Mouse (Mus musculus) liver, adult 2 months (tissue): ENCODE measurements around the gene Slc25a27. TPM values are rescaled to one million over a fixed set of nuclear protein-coding genes. Genes with fewer than 3 reads are reported as not detected.

Experiments used
- DNase-seq: peaks from one replicate; pipeline ENCODE4 v3.0.0-alpha.2; 2011; ENCODE audit warnings: low read depth, low spot score; ENCODE audit errors: extremely low read depth
- H3K27ac ChIP-seq: fragments of 200-500 bp; replicated peaks from 2 replicates; pipeline ENCODE4 v1.5.1; 2012; ENCODE audit warnings: low read depth, mild to moderate bottlenecking, control low read depth, inconsistent platforms, low read length; ENCODE audit not compliant: insufficient read depth
- H3K27me3 ChIP-seq: fragments of 200-500 bp; 2 replicates; pipeline ENCODE4 v1.6.1; 2012; ENCODE audit warnings: mild to moderate bottlenecking, moderate library complexity, low read length, inconsistent platforms; ENCODE audit not compliant: control insufficient read depth, insufficient read depth
- H3K36me3 ChIP-seq: fragments of 200-500 bp; 2 replicates; pipeline ENCODE4 v1.6.1; 2012; ENCODE audit warnings: low read length, inconsistent platforms; ENCODE audit not compliant: control insufficient read depth, insufficient read depth
- H3K4me1 ChIP-seq: fragments of 200-500 bp; 2 replicates; pipeline ENCODE4 v1.6.1; 2011; ENCODE audit warnings: low read length; ENCODE audit not compliant: control insufficient read depth, insufficient read depth
- H3K4me3 ChIP-seq: fragments of 200-500 bp; 2 replicates; pipeline ENCODE4 v1.5.1; 2011; ENCODE audit warnings: low read depth, mild to moderate bottlenecking, control low read depth, low read length, moderate library complexity; ENCODE audit not compliant: insufficient read depth
- H3K79me2 ChIP-seq: fragments of 200-500 bp; 2 replicates; pipeline ENCODE4 v1.6.1; 2012; ENCODE audit warnings: inconsistent platforms, mild to moderate bottlenecking, low read length, moderate library complexity; ENCODE audit not compliant: control insufficient read depth, insufficient read depth
- H3K9ac ChIP-seq: fragments of 200-500 bp; 2 replicates; pipeline ENCODE4 v1.6.1; 2012; ENCODE audit warnings: low read depth, mild to moderate bottlenecking, control low read depth, inconsistent platforms, low read length
- CTCF ChIP-seq: fragments of 200-500 bp; IDR thresholded peaks from 2 replicates; pipeline ENCODE4 v1.5.1; 2011; ENCODE audit warnings: low read depth, low read length, control low read depth
- POLR2A ChIP-seq: fragments of 200-500 bp; IDR thresholded peaks from 2 replicates; pipeline ENCODE4 v1.6.1; 2011; ENCODE audit warnings: low read length, control low read depth; ENCODE audit not compliant: insufficient read depth; ENCODE audit errors: extremely low read depth
- WGBS: fragments of 180-500 bp; shearing (Covaris S2); methylation state at CpG from one replicate; pipeline ENCODE4 v1.1.7; 2018; 5-methylcytosine and 5-hydroxymethylcytosine counted together
- polyA plus RNA-seq: library from polyadenylated mRNA; depleted of rRNA; stranded (reverse); fragments of >200 nt; gene quantifications from 2 replicates; pipeline ENCODE4 v1.2.3, GENCODE M21; 2012; rRNA removed
- total RNA-seq: library from RNA; depleted of rRNA; stranded (reverse); fragments of >200 nt; gene quantifications from 2 replicates; pipeline ENCODE4 v1.2.3, GENCODE M21; 2014; rRNA removed

The Slc25a27 gene
- total and polyA plus RNA-seq, 2 experiments = 1.2 to 2.6 TPM

DNA sequence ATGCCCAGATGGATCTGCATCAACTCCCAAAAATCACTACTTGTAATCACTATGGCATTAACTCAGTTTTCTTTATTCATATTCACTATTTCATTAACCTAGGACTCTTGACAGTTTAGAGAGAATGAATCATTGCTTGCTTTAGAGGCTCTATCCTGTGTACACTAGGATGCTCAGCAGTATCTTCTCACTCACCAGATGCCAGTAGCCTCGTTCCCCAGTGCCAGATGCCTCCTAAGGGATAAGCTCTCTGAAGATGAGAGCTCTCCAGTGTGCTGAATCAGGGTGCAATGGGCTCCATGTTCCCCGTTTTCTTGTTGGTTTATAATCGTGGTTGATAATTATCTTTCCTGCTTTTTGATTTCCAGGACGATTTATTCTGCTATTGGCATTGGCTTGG is 68.3 kb downstream of the Slc25a27 start:
- TF ChIP-seq POLR2A = no peak
- no peak for TF ChIP-seq CTCF
- Histone ChIP-seq H3K79me2 (no peaks in the 10 kb centered on the region), H3K27ac (no peak overlapping the region), H3K4me3 (no peak overlapping the region), H3K4me1 (no peaks in the 10 kb centered on the region), H3K36me3 (no peaks in the 10 kb centered on the region), H3K9ac (no peak overlapping the region), H3K27me3 (no peaks in the 10 kb centered on the region)
- 62% methylated on average over 4 of the region's 4 CpGs for WGBS
- DNase-seq = no peak

DNA sequence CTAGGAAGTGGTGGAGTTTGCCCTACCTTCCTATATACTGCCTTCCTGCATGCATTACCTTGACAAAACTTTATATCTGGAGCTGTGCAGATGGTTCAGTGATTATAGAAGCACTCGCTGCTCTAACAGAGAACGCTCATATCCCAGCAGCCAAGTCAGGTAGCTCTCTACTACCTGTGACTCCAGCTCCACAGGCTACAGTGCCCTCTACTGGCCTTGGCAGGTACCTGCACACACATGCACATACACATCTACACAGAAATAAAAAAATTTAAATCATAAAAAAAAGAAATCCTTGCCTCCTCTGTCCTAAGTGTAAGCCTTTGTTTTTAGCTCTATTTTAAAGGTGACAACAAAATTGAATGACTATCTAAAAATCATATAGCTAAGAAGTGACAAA is 69.3 kb downstream of the Slc25a27 start:
- TF ChIP-seq POLR2A = no peak
- no peak for TF ChIP-seq CTCF
- Histone ChIP-seq H3K9ac (no peak overlapping the region), H3K4me1 (no peaks in the 10 kb centered on the region), H3K4me3 (no peak overlapping the region), H3K79me2 (no peaks in the 10 kb centered on the region), H3K36me3 (no peaks in the 10 kb centered on the region), H3K27me3 (no peaks in the 10 kb centered on the region), H3K27ac (no peak overlapping the region)
- DNase-seq = no peak
- WGBS = 100% methylated on average over 2 of the region's 2 CpGs

DNA sequence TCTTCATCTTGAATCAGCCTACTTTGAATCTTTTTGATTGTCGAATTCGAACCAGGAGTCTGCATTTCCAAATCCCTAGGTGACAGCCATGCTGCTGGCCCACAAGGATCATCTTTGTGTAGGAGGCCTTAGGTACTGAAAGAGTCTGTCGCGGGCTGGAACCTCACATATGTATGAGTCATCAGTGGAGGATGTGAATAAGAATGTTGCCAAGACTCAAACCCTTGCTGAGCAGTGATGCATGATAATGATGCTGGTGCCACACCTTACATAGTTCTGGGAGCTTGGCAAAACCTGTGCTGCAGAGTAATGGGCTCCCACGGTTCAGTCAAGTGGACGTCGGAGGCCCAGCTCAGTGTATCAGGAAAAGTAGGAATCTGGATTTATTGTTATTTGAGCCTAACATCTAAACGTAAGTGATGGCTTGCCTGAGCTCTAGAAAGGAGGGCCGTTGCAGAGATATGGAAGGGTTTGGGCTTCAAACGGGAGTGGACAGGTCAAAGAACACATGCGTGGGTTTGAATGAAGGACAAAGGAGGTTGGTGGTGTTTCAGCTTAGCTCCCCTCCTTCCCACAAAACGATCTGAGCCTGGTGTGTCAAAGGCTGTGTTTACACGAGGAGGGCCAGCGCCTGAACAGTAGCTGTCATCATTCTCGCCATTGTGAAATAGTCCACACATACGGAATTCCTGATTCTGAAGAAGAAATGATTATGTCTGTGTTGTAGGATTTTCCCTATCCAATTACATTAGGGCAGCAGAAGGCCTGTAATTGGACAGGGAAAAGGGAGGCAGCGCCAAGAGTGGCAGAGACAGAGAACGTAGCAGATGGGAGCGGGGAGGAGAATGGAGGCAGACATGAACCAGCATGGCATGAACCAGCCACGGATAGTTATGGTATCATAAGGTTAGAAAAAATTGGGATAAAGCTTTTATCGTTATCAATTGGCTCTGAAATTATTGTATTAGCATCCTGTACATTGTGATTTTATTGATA is 74.4 kb downstream of the Slc25a27 start:
- WGBS = 58% methylated on average over 21 of the region's 21 CpGs

More for the DNA sequence above, 74.4 kb downstream of the Slc25a27 start:
- DNase-seq = no peak
- Histone ChIP-seq H3K27ac (no peak overlapping the region), H3K4me3 (no peak overlapping the region), H3K36me3 (no peaks in the 10 kb centered on the region), H3K4me1 (peaks cover 2% of the 10 kb centered on the region; the same call in 1 of the 2 replicates), H3K27me3 (no peaks in the 10 kb centered on the region; the same call in 1 of the 2 replicates), H3K9ac (no peak overlapping the region), H3K79me2 (no peaks in the 10 kb centered on the region)
- TF ChIP-seq CTCF = no peak
- no peak for TF ChIP-seq POLR2A

Other genes starting within 250 kb of the Slc25a27 start
- 0.07 TPM in 1 of 2 replicates, not detected in the other for gene Mep1a, start 164.4 kb downstream of the Slc25a27 start, total RNA-seq
- 0.05 and 0.07 TPM in 2 replicates for gene Mep1a, start 164.4 kb downstream of the Slc25a27 start, polyA plus RNA-seq
- not detected in 2 replicates for gene Ankrd66, start 123.6 kb downstream of the Slc25a27 start, total RNA-seq
- gene Ankrd66, start 123.6 kb downstream of the Slc25a27 start, polyA plus RNA-seq = not detected in 2 replicates
- gene Pla2g7, start 99.1 kb downstream of the Slc25a27 start, total RNA-seq = 2.0 and 2.1 TPM in 2 replicates
- gene Pla2g7, start 99.1 kb downstream of the Slc25a27 start, polyA plus RNA-seq = 0.50 and 0.86 TPM in 2 replicates
- not detected in 2 replicates for gene Tdrd6, start 36.9 kb downstream of the Slc25a27 start, total RNA-seq
- not detected in 2 replicates for gene Tdrd6, start 36.9 kb downstream of the Slc25a27 start, polyA plus RNA-seq
- 39.7 and 51.4 TPM in 2 replicates for gene Cyp39a1, start 211 bp upstream of the Slc25a27 start, total RNA-seq
- 9.0 and 9.6 TPM in 2 replicates for gene Cyp39a1, start 211 bp upstream of the Slc25a27 start, polyA plus RNA-seq
- gene Rcan2, start 134.1 kb upstream of the Slc25a27 start, total RNA-seq = 3.1 and 4.0 TPM in 2 replicates
- 1.4 and 6.3 TPM in 2 replicates for gene Rcan2, start 134.1 kb upstream of the Slc25a27 start, polyA plus RNA-seq